Mouse (Mus musculus): ENCODE measurements around the gene Itga8. TPM values are rescaled to one million over a fixed set of nuclear protein-coding genes. Genes with fewer than 3 reads are reported as not detected.
A peak's percentile ranks its signal among the peaks of the same experiment; 100 is the strongest.

Gene Itga8
- polyA plus RNA-seq (2014; fragmentation: Nextera tagmentation; extraction: Ambion mirVana), result 2.4 and 4.4 TPM in 2 replicates

GRCm38 (mm10) chr2:12301431-12302170, at the start of gene Itga8:
Gene Itga8, minus strand, starts transcription at chr2:12301922.
- ATAC-seq (ENCODE audit: low read depth), result peak; percentile 99
- WGBS, result under 1% methylated on average over 56 of the region's 56 CpGs

DNA sequence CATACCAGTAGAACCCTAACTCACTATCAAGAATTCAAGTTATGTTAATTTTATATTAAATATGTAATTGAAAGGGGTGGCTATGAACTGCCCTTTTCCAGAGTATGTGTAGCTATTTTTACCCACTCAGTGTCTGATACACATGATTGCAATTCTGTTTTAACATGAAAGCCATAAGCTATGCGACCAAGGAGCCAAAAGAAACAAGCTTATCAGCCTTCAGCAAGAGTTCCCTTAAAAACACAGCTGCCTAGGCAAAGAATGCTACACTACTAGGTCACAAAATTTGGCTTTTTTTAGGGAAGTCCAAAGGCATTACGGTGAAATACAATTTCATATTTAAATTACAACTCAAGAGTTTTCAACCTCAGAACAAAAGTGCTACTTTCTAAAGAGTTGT, 47.2 kb upstream of the Itga8 start:
- H3K36me3 ChIP-seq (ENCODE audit: control insufficient read depth, insufficient read depth, low read length), result peaks cover 2% of the 10 kb centered on the region; the same call in 1 of the 2 replicates
- WGBS, result 96% methylated on average over 2 of the region's 2 CpGs
- no peak overlapping the region for H3K27ac ChIP-seq (ENCODE audit: low read depth, low read length)
- no peak overlapping the region for H3K4me3 ChIP-seq (ENCODE audit: low read depth, low read length)
- no peak overlapping the region for H3K4me2 ChIP-seq (ENCODE audit: low read depth, low read length)
- no peak for ATAC-seq (ENCODE audit: low read depth)
- no peaks in the 10 kb centered on the region for H3K9me3 ChIP-seq (ENCODE audit: control insufficient read depth, low read length)
- H3K4me1 ChIP-seq (ENCODE audit: control insufficient read depth, insufficient read depth, low read length), result no peaks in the 10 kb centered on the region
- no peak overlapping the region for H3K9ac ChIP-seq (replicated peaks; ENCODE audit: low read depth, low read length)
- H3K27me3 ChIP-seq (ENCODE audit: control insufficient read depth, insufficient read depth, low read length), result no peaks in the 10 kb centered on the region

More at GRCm38 (mm10) chr2:12301431-12302170, at the start of gene Itga8:
- Histone ChIP-seq H3K27me3 (ENCODE audit: control insufficient read depth, insufficient read depth, low read length) (no peaks in the 10 kb centered on the region), H3K36me3 (ENCODE audit: control insufficient read depth, insufficient read depth, low read length) (no peaks in the 10 kb centered on the region), H3K27ac (ENCODE audit: low read depth, low read length) (no peak within 1 kb of the TSS), H3K4me2 (ENCODE audit: low read depth, low read length) (peak within 1 kb of the TSS; percentile 90), H3K4me1 (ENCODE audit: control insufficient read depth, insufficient read depth, low read length) (peaks cover 2% of the 10 kb centered on the region; the same call in 1 of the 2 replicates), H3K4me3 (ENCODE audit: low read depth, low read length) (peak within 1 kb of the TSS; percentile 69), H3K9me3 (ENCODE audit: control insufficient read depth, low read length) (no peaks in the 10 kb centered on the region), H3K9ac (replicated peaks; ENCODE audit: low read depth, low read length) (peak within 1 kb of the TSS; percentile 63)

GRCm38 (mm10) chr2:12331962-12332361, 30.2 kb upstream of the Itga8 start:
- WGBS, result 65% methylated on average over 2 of the region's 2 CpGs
- peaks cover 10% of the 10 kb centered on the region for H3K4me1 ChIP-seq (ENCODE audit: control insufficient read depth, insufficient read depth, low read length)
- H3K4me2 ChIP-seq (ENCODE audit: low read depth, low read length), result no peak overlapping the region
- H3K27me3 ChIP-seq (ENCODE audit: control insufficient read depth, insufficient read depth, low read length), result no peaks in the 10 kb centered on the region
- no peak overlapping the region for H3K27ac ChIP-seq (ENCODE audit: low read depth, low read length)
- no peak for ATAC-seq (ENCODE audit: low read depth)
- no peaks in the 10 kb centered on the region for H3K9me3 ChIP-seq (ENCODE audit: control insufficient read depth, low read length)
- H3K4me3 ChIP-seq (ENCODE audit: low read depth, low read length), result no peak overlapping the region
- H3K36me3 ChIP-seq (ENCODE audit: control insufficient read depth, insufficient read depth, low read length), result no peaks in the 10 kb centered on the region
- H3K9ac ChIP-seq (replicated peaks; ENCODE audit: low read depth, low read length), result no peak overlapping the region

DNA sequence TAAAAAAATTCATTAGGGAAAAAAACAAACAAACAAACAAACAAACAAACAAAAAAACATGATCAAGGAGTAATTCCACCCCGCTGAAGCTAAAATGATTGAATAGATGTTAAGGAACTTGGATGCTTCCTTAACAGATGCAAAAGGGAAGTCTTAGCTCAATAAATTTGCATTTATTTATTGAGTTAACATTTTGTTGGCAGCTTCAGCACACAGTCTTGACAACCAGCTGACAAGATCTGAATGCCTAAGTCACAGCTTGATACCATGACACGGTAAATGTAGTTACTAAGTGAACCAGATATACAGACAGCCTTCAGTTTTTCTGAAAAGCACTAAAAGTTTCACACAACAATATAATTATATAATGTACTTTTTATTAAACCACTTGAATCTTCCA, 27.9 kb upstream of the Itga8 start:
- H3K9me3 ChIP-seq (ENCODE audit: control insufficient read depth, low read length), result no peaks in the 10 kb centered on the region
- H3K4me3 ChIP-seq (ENCODE audit: low read depth, low read length), result no peak overlapping the region
- peaks cover 10% of the 10 kb centered on the region for H3K4me1 ChIP-seq (ENCODE audit: control insufficient read depth, insufficient read depth, low read length)
- no peak overlapping the region for H3K4me2 ChIP-seq (ENCODE audit: low read depth, low read length)
- no peak for ATAC-seq (ENCODE audit: low read depth)
- no peak overlapping the region for H3K27ac ChIP-seq (ENCODE audit: low read depth, low read length)
- no peaks in the 10 kb centered on the region for H3K36me3 ChIP-seq (ENCODE audit: control insufficient read depth, insufficient read depth, low read length)
- H3K9ac ChIP-seq (replicated peaks; ENCODE audit: low read depth, low read length), result no peak overlapping the region
- WGBS, result 56% methylated on average over 2 of the region's 2 CpGs
- no peaks in the 10 kb centered on the region for H3K27me3 ChIP-seq (ENCODE audit: control insufficient read depth, insufficient read depth, low read length)

DNA sequence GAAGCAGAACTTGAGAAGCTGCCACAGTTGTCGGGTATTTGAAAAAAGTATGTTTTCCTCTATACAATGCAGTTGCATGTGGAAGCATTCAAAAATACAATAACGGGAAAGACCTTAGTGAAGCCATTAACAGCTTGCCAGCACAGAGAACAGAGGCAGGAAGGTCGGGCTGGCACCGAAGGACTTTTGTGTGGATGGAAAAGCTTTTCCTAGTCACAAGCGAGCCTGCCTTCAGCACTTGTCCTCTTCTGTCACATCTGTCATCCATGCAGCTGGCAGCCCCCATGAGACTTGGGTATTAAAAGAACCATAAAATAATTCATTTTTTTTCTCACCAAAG, 27.3 kb upstream of the Itga8 start:
- WGBS, result 6% methylated on average over 5 of the region's 5 CpGs
- peak overlapping the region; percentile 43; the same call in 1 of the 2 replicates for H3K4me2 ChIP-seq (ENCODE audit: low read depth, low read length)
- no peaks in the 10 kb centered on the region for H3K27me3 ChIP-seq (ENCODE audit: control insufficient read depth, insufficient read depth, low read length)
- H3K27ac ChIP-seq (ENCODE audit: low read depth, low read length), result no peak overlapping the region; the same call in 1 of the 2 replicates
- peak; percentile 10 for ATAC-seq (ENCODE audit: low read depth)
- H3K36me3 ChIP-seq (ENCODE audit: control insufficient read depth, insufficient read depth, low read length), result no peaks in the 10 kb centered on the region
- no peaks in the 10 kb centered on the region for H3K9me3 ChIP-seq (ENCODE audit: control insufficient read depth, low read length)
- H3K4me1 ChIP-seq (ENCODE audit: control insufficient read depth, insufficient read depth, low read length), result peaks cover 10% of the 10 kb centered on the region
- H3K9ac ChIP-seq (replicated peaks; ENCODE audit: low read depth, low read length), result no peak overlapping the region
- H3K4me3 ChIP-seq (ENCODE audit: low read depth, low read length), result no peak overlapping the region

DNA sequence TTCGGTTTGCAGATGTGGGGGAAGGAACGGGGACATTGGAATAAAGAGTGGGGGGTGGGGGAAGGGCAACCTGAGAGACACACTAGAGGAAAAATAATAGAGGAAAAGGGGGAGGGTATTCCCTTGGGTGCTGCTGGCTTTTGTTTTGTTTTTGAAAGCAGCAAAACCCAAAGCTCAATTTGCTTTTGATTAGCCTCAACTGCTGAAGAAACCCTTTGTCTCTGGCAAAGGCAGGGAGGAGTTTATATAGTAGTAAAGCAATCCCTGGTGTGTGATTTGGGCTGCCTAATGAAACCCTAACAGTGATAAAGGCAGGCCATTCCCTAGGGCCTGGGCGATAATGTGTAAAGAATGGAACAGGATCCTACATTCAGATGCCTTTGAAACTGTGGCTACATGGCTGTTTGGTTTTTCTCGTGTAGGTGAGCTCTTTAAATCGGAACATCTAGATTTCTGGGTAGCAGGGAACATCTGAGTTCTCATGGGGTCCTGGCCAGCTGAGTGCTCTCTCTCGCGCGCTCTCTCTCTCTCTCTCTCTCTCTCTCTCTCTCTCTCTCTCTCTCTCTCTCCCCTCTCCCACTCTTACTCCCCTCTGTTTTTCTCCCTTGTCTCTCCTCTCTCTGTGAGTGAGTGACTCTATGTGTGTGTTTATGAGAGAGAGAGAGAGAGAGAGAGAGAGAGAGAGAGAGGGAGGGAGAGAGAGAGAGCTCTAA, 26.8 kb upstream of the Itga8 start:
- peak; percentile 89 for ATAC-seq (ENCODE audit: low read depth)
- H3K4me2 ChIP-seq (ENCODE audit: low read depth, low read length), result peak overlapping the region; percentile 43; the same call in 1 of the 2 replicates
- no peak overlapping the region for H3K4me3 ChIP-seq (ENCODE audit: low read depth, low read length)
- H3K27ac ChIP-seq (ENCODE audit: low read depth, low read length), result peak overlapping the region; percentile 61; the same call in 1 of the 2 replicates
- no peak overlapping the region for H3K9ac ChIP-seq (replicated peaks; ENCODE audit: low read depth, low read length)
- 9% methylated on average over 8 of the region's 8 CpGs for WGBS
- H3K9me3 ChIP-seq (ENCODE audit: control insufficient read depth, low read length), result no peaks in the 10 kb centered on the region
- peaks cover 10% of the 10 kb centered on the region for H3K4me1 ChIP-seq (ENCODE audit: control insufficient read depth, insufficient read depth, low read length)
- H3K36me3 ChIP-seq (ENCODE audit: control insufficient read depth, insufficient read depth, low read length), result no peaks in the 10 kb centered on the region
- no peaks in the 10 kb centered on the region for H3K27me3 ChIP-seq (ENCODE audit: control insufficient read depth, insufficient read depth, low read length)

- Histone ChIP-seq H3K27ac (ENCODE audit: low read depth, low read length) (peak overlapping the region; percentile 61; the same call in 1 of the 2 replicates), H3K36me3 (ENCODE audit: control insufficient read depth, insufficient read depth, low read length) (no peaks in the 10 kb centered on the region), H3K27me3 (ENCODE audit: control insufficient read depth, insufficient read depth, low read length) (no peaks in the 10 kb centered on the region), H3K9me3 (ENCODE audit: control insufficient read depth, low read length) (no peaks in the 10 kb centered on the region), H3K4me2 (ENCODE audit: low read depth, low read length) (peak overlapping the region; percentile 43), H3K9ac (replicated peaks; ENCODE audit: low read depth, low read length) (no peak overlapping the region), H3K4me3 (ENCODE audit: low read depth, low read length) (peak overlapping the region; percentile 16; the same call in 1 of the 2 replicates), H3K4me1 (ENCODE audit: control insufficient read depth, insufficient read depth, low read length) (peaks cover 10% of the 10 kb centered on the region)
- WGBS, result 14% methylated on average over 11 of the region's 11 CpGs
- ATAC-seq (ENCODE audit: low read depth), result peak; percentile 57
Observed at GRCm38 (mm10) chr2:12327691-12328354, 26.1 kb upstream of the Itga8 start.

- Histone ChIP-seq H3K27me3 (ENCODE audit: control insufficient read depth, insufficient read depth, low read length) (no peaks in the 10 kb centered on the region), H3K4me3 (ENCODE audit: low read depth, low read length) (peak overlapping the region; percentile 16; the same call in 1 of the 2 replicates), H3K9me3 (ENCODE audit: control insufficient read depth, low read length) (no peaks in the 10 kb centered on the region), H3K27ac (ENCODE audit: low read depth, low read length) (peak overlapping the region; percentile 24; the same call in 1 of the 2 replicates), H3K36me3 (ENCODE audit: control insufficient read depth, insufficient read depth, low read length) (no peaks in the 10 kb centered on the region), H3K4me1 (ENCODE audit: control insufficient read depth, insufficient read depth, low read length) (peaks cover 10% of the 10 kb centered on the region), H3K9ac (replicated peaks; ENCODE audit: low read depth, low read length) (no peak overlapping the region), H3K4me2 (ENCODE audit: low read depth, low read length) (peak overlapping the region; percentile 43)
- ATAC-seq (ENCODE audit: low read depth), result peak; percentile 59; the same call in 1 of the 2 replicates
- 10% methylated on average over 10 of the region's 10 CpGs for WGBS
Observed at GRCm38 (mm10) chr2:12327216-12327615, 25.5 kb upstream of the Itga8 start.

Data from neural tube, embryonic 14.5 days (tissue).